Comparison of ENCODE assay signal across 18 mouse cellular contexts in genomic region chr1:31093939-31094338, GRCm38 (mm10).
A peak's percentile ranks its signal among the peaks of the same experiment; 100 is the strongest.
DNase-seq lines count a peak whose midpoint lies in the region; ATAC-seq and TF ChIP-seq lines count a peak whose summit lies in the region.
"Had no signal": no experiment of that assay in that cellular context is flagged by ENCODE, and none has a peak within 500 bp of the region (broad histone marks: within the 10 kb centered on the region; RNA-seq: fewer than 3 reads in every experiment).

No protein-coding gene starts in this region.

- H3K9ac ChIP-seq in heart, postnatal 0 days (replicated peaks; ENCODE audit: low read depth, low read length) = no peak overlapping the region
- no peak overlapping the region for H3K9ac ChIP-seq in stomach, embryonic 16.5 days (ENCODE audit: low read length)
- H3K9ac ChIP-seq: embryonic facial prominence, embryonic 12.5 days; forebrain, embryonic 15.5 days; heart, embryonic 12.5 days; limb, embryonic 13.5 days; midbrain, embryonic 15.5 days had no signal

- DNase-seq in heart, postnatal 0 days (ENCODE audit: low spot score) = peak; percentile 45
- no peak for DNase-seq in heart, postnatal 10 days
- peak; percentile 50 for DNase-seq in lung, postnatal 25 days (ENCODE audit: low spot score)
- DNase-seq in lung, adult 18-20 months = no peak
- no peak for DNase-seq in embryonic facial prominence, embryonic 10.5 days (ENCODE audit: low spot score)
- DNase-seq: adrenal gland, postnatal 14 days; cerebellum, adult 2 months; kidney, adult 2 months; kidney, postnatal 36 days; thymus, postnatal 14 days had no signal

- 61% methylated on average over 1 of the region's 1 CpGs for WGBS in heart, postnatal 0 days
- 61% methylated on average over 1 of the region's 1 CpGs for WGBS in stomach, embryonic 16.5 days
- WGBS in embryonic facial prominence, embryonic 10.5 days = 95% methylated on average over 1 of the region's 1 CpGs

- TF ChIP-seq EP300 in heart, postnatal 0 days (IDR thresholded peaks at IDR 0.05; ENCODE audit: low read depth) = no peak

- no peaks in the 10 kb centered on the region for H3K9me3 ChIP-seq in heart, postnatal 0 days (replicated peaks; ENCODE audit: control insufficient read depth, low read length)
- H3K9me3 ChIP-seq in stomach, embryonic 16.5 days (replicated peaks; ENCODE audit: control insufficient read depth, low read length) = no peaks in the 10 kb centered on the region
- no peaks in the 10 kb centered on the region for H3K9me3 ChIP-seq in embryonic facial prominence, embryonic 10.5 days
- H3K9me3 ChIP-seq: embryonic facial prominence, embryonic 12.5 days; forebrain, embryonic 15.5 days; heart, embryonic 12.5 days; limb, embryonic 13.5 days; midbrain, embryonic 15.5 days had no signal

- no peak for ATAC-seq in heart, postnatal 0 days (ENCODE audit: insufficient read depth, low read depth)
- no peak for ATAC-seq in stomach, embryonic 16.5 days (ENCODE audit: insufficient read depth, low FRiP score)
- ATAC-seq: forebrain, embryonic 15.5 days; midbrain, embryonic 15.5 days had no signal

- no peak for TF ChIP-seq CTCF in heart, postnatal 0 days (IDR thresholded peaks at IDR 0.05; ENCODE audit: low read depth)

- no peaks in the 10 kb centered on the region for H3K27me3 ChIP-seq in heart, postnatal 0 days (ENCODE audit: control insufficient read depth, insufficient read depth, low read length)
- H3K27me3 ChIP-seq in stomach, embryonic 16.5 days (ENCODE audit: control insufficient read depth, insufficient read depth, low read length) = no peaks in the 10 kb centered on the region
- no peaks in the 10 kb centered on the region for H3K27me3 ChIP-seq in embryonic facial prominence, embryonic 10.5 days (replicated peaks; ENCODE audit: low read depth, poor library complexity, severe bottlenecking)
- H3K27me3 ChIP-seq: embryonic facial prominence, embryonic 12.5 days; forebrain, embryonic 15.5 days; heart, embryonic 12.5 days; limb, embryonic 13.5 days; megakaryocyte, embryonic 14.5 days; midbrain, embryonic 15.5 days had no signal

- H3K4me3 ChIP-seq in heart, postnatal 0 days (ENCODE audit: low read depth, low read length) = no peak overlapping the region
- H3K4me3 ChIP-seq in brown adipose tissue, adult 24 weeks (ENCODE audit: insufficient read depth, low read depth, low read length) = no peak overlapping the region
- no peak overlapping the region for H3K4me3 ChIP-seq in stomach, embryonic 16.5 days (replicated peaks; ENCODE audit: low read length)
- no peak overlapping the region for H3K4me3 ChIP-seq in embryonic facial prominence, embryonic 10.5 days
- H3K4me3 ChIP-seq: embryonic facial prominence, embryonic 12.5 days; forebrain, embryonic 15.5 days; heart, embryonic 12.5 days; limb, embryonic 13.5 days; megakaryocyte, embryonic 14.5 days; midbrain, embryonic 15.5 days had no signal

- intact Hi-C loops in heart, postnatal 10 days (cut with DNase I) = no loop called here

- 0 out of 2 replicates have a peak, but pooled peaks cover 8% of the 10 kb centered on the region for H3K4me1 ChIP-seq in heart, postnatal 0 days (ENCODE audit: control insufficient read depth, insufficient read depth)
- H3K4me1 ChIP-seq in brown adipose tissue, adult 24 weeks (ENCODE audit: control insufficient read depth, insufficient read depth, insufficient read length, low read length) = 0 out of 2 replicates have a peak, but pooled peaks cover 2% of the 10 kb centered on the region
- peaks cover 11% of the 10 kb centered on the region; the same call in 1 of the 2 replicates for H3K4me1 ChIP-seq in stomach, embryonic 16.5 days (ENCODE audit: control insufficient read depth, insufficient read depth, low read length)
- H3K4me1 ChIP-seq in embryonic facial prominence, embryonic 10.5 days = peaks cover 20% of the 10 kb centered on the region
- H3K4me1 ChIP-seq: forebrain, embryonic 15.5 days; heart, embryonic 12.5 days; megakaryocyte, embryonic 14.5 days; midbrain, embryonic 15.5 days had no signal

- H3K36me3 ChIP-seq in heart, postnatal 0 days (replicated peaks; ENCODE audit: control insufficient read depth, insufficient read depth, low read length) = no peaks in the 10 kb centered on the region
- no peaks in the 10 kb centered on the region for H3K36me3 ChIP-seq in stomach, embryonic 16.5 days (ENCODE audit: control insufficient read depth, insufficient read depth, low read length)
- H3K36me3 ChIP-seq in embryonic facial prominence, embryonic 10.5 days (replicated peaks) = no peaks in the 10 kb centered on the region
- H3K36me3 ChIP-seq: embryonic facial prominence, embryonic 12.5 days; forebrain, embryonic 15.5 days; heart, embryonic 12.5 days; limb, embryonic 13.5 days; midbrain, embryonic 15.5 days had no signal

- H3K27ac ChIP-seq in heart, postnatal 0 days (ENCODE audit: low read depth) = no peak overlapping the region
- H3K27ac ChIP-seq in brown adipose tissue, adult 24 weeks (replicated peaks; ENCODE audit: low read depth, low read length) = peak overlapping the region; percentile 97
- peak overlapping the region; percentile 29; the same call in 1 of the 2 replicates for H3K27ac ChIP-seq in stomach, embryonic 16.5 days (ENCODE audit: low read length)
- H3K27ac ChIP-seq in embryonic facial prominence, embryonic 10.5 days (replicated peaks) = no peak overlapping the region
- H3K27ac ChIP-seq: embryonic facial prominence, embryonic 12.5 days; forebrain, embryonic 15.5 days; limb, embryonic 13.5 days; midbrain, embryonic 15.5 days had no signal

- no peak overlapping the region for H3K4me2 ChIP-seq in heart, postnatal 0 days (ENCODE audit: low read depth, low read length)
- no peak overlapping the region for H3K4me2 ChIP-seq in stomach, embryonic 16.5 days (ENCODE audit: low read depth, low read length)
- H3K4me2 ChIP-seq: embryonic facial prominence, embryonic 12.5 days; forebrain, embryonic 15.5 days; heart, embryonic 12.5 days; limb, embryonic 13.5 days; midbrain, embryonic 15.5 days had no signal

Comparison
In these comparisons a context has a peak if more than half of its experiments do, and no peak if none do; other contexts are left out.
1. DNase-seq: peak in heart, postnatal 0 days (single experiment) and lung, postnatal 25 days (single experiment); none in heart, postnatal 10 days (0 of 2), lung, adult 18-20 months (0 of 2) and embryonic facial prominence, embryonic 10.5 days (single experiment).
2. H3K27ac ChIP-seq: peak in brown adipose tissue, adult 24 weeks (single experiment) and stomach, embryonic 16.5 days (single experiment); none in heart, postnatal 0 days (single experiment) and embryonic facial prominence, embryonic 10.5 days (single experiment).